In the genomic region with DNA sequence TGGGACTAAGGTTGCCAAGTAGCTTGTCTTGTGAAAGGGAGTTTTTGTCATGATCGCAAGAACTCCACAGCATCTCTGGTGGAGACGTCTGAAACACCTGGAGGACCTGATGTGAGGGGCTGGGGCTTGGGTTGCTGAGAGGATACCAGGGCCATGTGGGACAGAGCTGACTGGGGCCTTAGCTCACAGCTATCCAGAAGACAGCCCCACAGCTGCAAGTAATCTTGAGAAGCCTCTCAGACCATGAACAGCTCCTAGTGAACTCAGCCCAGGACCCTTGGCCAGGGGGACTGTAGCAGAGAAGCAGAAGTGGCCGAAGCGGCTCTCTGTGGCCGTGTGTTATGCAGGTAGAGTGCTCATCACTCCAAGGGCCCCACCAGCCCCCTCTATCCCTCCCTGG, we compare ENCODE assay signal across 18 mouse cellular contexts. TPM values are rescaled to one million over a fixed set of nuclear protein-coding genes. Genes with fewer than 3 reads are reported as not detected.
DNase-seq lines count a peak whose midpoint lies in the region; ATAC-seq and TF ChIP-seq lines count a peak whose summit lies in the region.
"Had no signal": no experiment of that assay in that cellular context is flagged by ENCODE, and none has a peak within 500 bp of the region (broad histone marks: within the 10 kb centered on the region; RNA-seq: fewer than 3 reads in every experiment).

No protein-coding gene starts in this region.

- no peak overlapping the region for H3K4me2 ChIP-seq in lung, embryonic 15.5 days
- H3K4me2 ChIP-seq in intestine, postnatal 0 days (replicated peaks; ENCODE audit: low read depth): no peak overlapping the region
- H3K4me2 ChIP-seq in stomach, embryonic 15.5 days: no peak overlapping the region
- H3K4me2 ChIP-seq: forebrain, embryonic 12.5 days; liver, embryonic 11.5 days; midbrain, embryonic 15.5 days had no signal

- peak; percentile 33; the same call in 1 of the 2 replicates for ATAC-seq in lung, embryonic 15.5 days (ENCODE audit: borderline replicate concordance, extremely low read depth, low FRiP score, low TSS enrichment)
- ATAC-seq in intestine, postnatal 0 days: no peak
- ATAC-seq in stomach, embryonic 15.5 days (ENCODE audit: insufficient read depth, low FRiP score, low read depth): no peak; the same call in 1 of the 2 replicates
- ATAC-seq: inflammation-experienced regulatory T-cells, adult 6 months; midbrain, embryonic 15.5 days had no signal

- peak overlapping the region; percentile 79 for H3K27ac ChIP-seq in lung, embryonic 15.5 days
- H3K27ac ChIP-seq in intestine, postnatal 0 days (ENCODE audit: low read depth, low read length): peak overlapping the region; percentile 16
- peak overlapping the region; percentile 86 for H3K27ac ChIP-seq in stomach, embryonic 15.5 days
- H3K27ac ChIP-seq: forebrain, embryonic 12.5 days; macrophage; midbrain, embryonic 15.5 days had no signal

- H3K36me3 ChIP-seq in lung, embryonic 15.5 days: no peaks in the 10 kb centered on the region
- H3K36me3 ChIP-seq in intestine, postnatal 0 days (ENCODE audit: control insufficient read depth, insufficient read depth): no peaks in the 10 kb centered on the region
- H3K36me3 ChIP-seq in stomach, embryonic 15.5 days: no peaks in the 10 kb centered on the region
- H3K36me3 ChIP-seq: forebrain, embryonic 12.5 days; midbrain, embryonic 15.5 days had no signal

- peaks cover 38% of the 10 kb centered on the region for H3K4me1 ChIP-seq in lung, embryonic 15.5 days
- no peaks in the 10 kb centered on the region for H3K4me1 ChIP-seq in intestine, postnatal 0 days (replicated peaks; ENCODE audit: control insufficient read depth, insufficient read depth, low read length)
- H3K4me1 ChIP-seq in stomach, embryonic 15.5 days: peaks cover 20% of the 10 kb centered on the region; the same call in 1 of the 2 replicates
- H3K4me1 ChIP-seq: midbrain, embryonic 15.5 days had no signal

- 47% methylated on average over 5 of the region's 5 CpGs for WGBS in lung, embryonic 15.5 days
- WGBS in intestine, postnatal 0 days: 73% methylated on average over 5 of the region's 5 CpGs
- 70% methylated on average over 5 of the region's 5 CpGs for WGBS in stomach, embryonic 15.5 days

- H3K9ac ChIP-seq in lung, embryonic 15.5 days: no peak overlapping the region
- no peak overlapping the region for H3K9ac ChIP-seq in intestine, postnatal 0 days (ENCODE audit: low read depth, low read length)
- no peak overlapping the region for H3K9ac ChIP-seq in stomach, embryonic 15.5 days
- H3K9ac ChIP-seq: forebrain, embryonic 12.5 days; midbrain, embryonic 15.5 days had no signal

- H3K9me3 ChIP-seq in lung, embryonic 15.5 days: no peaks in the 10 kb centered on the region
- no peaks in the 10 kb centered on the region for H3K9me3 ChIP-seq in intestine, postnatal 0 days (ENCODE audit: control insufficient read depth)
- H3K9me3 ChIP-seq in stomach, embryonic 15.5 days: no peaks in the 10 kb centered on the region
- H3K9me3 ChIP-seq: forebrain, embryonic 12.5 days; midbrain, embryonic 15.5 days had no signal

- H3K27me3 ChIP-seq in lung, embryonic 15.5 days: no peaks in the 10 kb centered on the region
- H3K27me3 ChIP-seq in intestine, postnatal 0 days (replicated peaks; ENCODE audit: control insufficient read depth, insufficient read depth, low read length): no peaks in the 10 kb centered on the region
- no peaks in the 10 kb centered on the region for H3K27me3 ChIP-seq in stomach, embryonic 15.5 days (replicated peaks)
- H3K27me3 ChIP-seq: forebrain, embryonic 12.5 days; midbrain, embryonic 15.5 days; Patski had no signal

- DNase-seq in heart, adult 11 months: peak; percentile 89
- DNase-seq in heart, adult 18-20 months: no peak
- no peak for DNase-seq in lung, postnatal 25 days (ENCODE audit: low spot score)
- DNase-seq in cerebellum, adult 8-10 months: no peak
- no peak for DNase-seq in urinary bladder, adult 18-20 months (ENCODE audit: low spot score in 2 of 2)
- DNase-seq: cerebellum, adult 9-10 months; kidney, postnatal 36 days; layer of hippocampus, postnatal 36 days had no signal

- H3K4me3 ChIP-seq in lung, embryonic 15.5 days: no peak overlapping the region
- no peak overlapping the region for H3K4me3 ChIP-seq in intestine, postnatal 0 days (ENCODE audit: low read depth, low read length)
- no peak overlapping the region for H3K4me3 ChIP-seq in stomach, embryonic 15.5 days (replicated peaks)
- H3K4me3 ChIP-seq: forebrain, embryonic 12.5 days; midbrain, embryonic 15.5 days had no signal

- TF ChIP-seq CTCF in intestine, postnatal 0 days (IDR thresholded peaks at IDR 0.05; ENCODE audit: low read depth): no peak

RNA-seq across cellular contexts. Expression of gene Col6a2, which starts 11.2 kb away (rescaled TPM):
- 10 to 100 TPM; 45.4 to 46.4 TPM for total RNA-seq in heart, adult 18-20 months (2021)
- polyA plus RNA-seq in lung, embryonic 15.5 days (2015; fragmentation: Nextera tagmentation; extraction: Ambion mirVana): 287 and 298 TPM in 2 replicates
- 99.2 and 101 TPM in 2 replicates for polyA plus RNA-seq in intestine, postnatal 0 days (2015; fragmentation: Nextera tagmentation; extraction: Ambion mirVana)
- polyA plus RNA-seq in stomach, embryonic 15.5 days (2015; fragmentation: Nextera tagmentation; extraction: Ambion mirVana): 294 and 297 TPM in 2 replicates
- polyA plus RNA-seq: inflammation-experienced regulatory T-cells, adult 6 months had no signal

RNA-seq across cellular contexts. Expression of gene Ftcd, which starts 59.1 kb away (rescaled TPM):
- total RNA-seq in heart, adult 18-20 months (2021): not detected
- polyA plus RNA-seq in lung, embryonic 15.5 days (2015; fragmentation: Nextera tagmentation; extraction: Ambion mirVana): 0.59 TPM in 1 of 2 replicates, not detected in the other
- 0.83 and 1.2 TPM in 2 replicates for polyA plus RNA-seq in intestine, postnatal 0 days (2015; fragmentation: Nextera tagmentation; extraction: Ambion mirVana)
- polyA plus RNA-seq in stomach, embryonic 15.5 days (2015; fragmentation: Nextera tagmentation; extraction: Ambion mirVana): 0.99 and 2.2 TPM in 2 replicates
- total RNA-seq: layer of hippocampus, postnatal 36 days had no signal
- polyA plus RNA-seq: forebrain, embryonic 12.5 days; inflammation-experienced regulatory T-cells, adult 6 months; macrophage; neural tube, embryonic 14.5 days had no signal

Comparison
In these comparisons a context has a peak if more than half of its experiments do, and no peak if none do; other contexts are left out.
1. H3K27ac ChIP-seq: peak in every context shown above with its lines; median percentile 86 in stomach, embryonic 15.5 days; 79 in lung, embryonic 15.5 days; 16 in intestine, postnatal 0 days.